Mouse (Mus musculus) cerebellum, postnatal 14 days (tissue): ENCODE measurements around the gene Fcf1.
A peak's percentile ranks its signal among the peaks of the same experiment; 100 is the strongest.

ENCODE experiments used
- DNase-seq, 2 experiments: peaks; one replicate each; pipeline ENCODE4 v3.0.0; 2021; ENCODE audit warnings: mixed read lengths in 2 of 2

Fcf1 gene

GRCm38 (mm10) chr12:84970428-84971096, at the start of gene Fcf1, which contains the start of gene Arel1:
Gene Fcf1, plus strand, starts transcription at chr12:84970897.
Gene Arel1, minus strand, starts transcription at chr12:84970900.
- peak; percentile 88 to 90 for DNase-seq

GRCm38 (mm10) chr12:84921881-84922419, 48.7 kb upstream of the Fcf1 start:
- DNase-seq = no peak

GRCm38 (mm10) chr12:84924324-84924723, 46.4 kb upstream of the Fcf1 start:
- no peak for DNase-seq

GRCm38 (mm10) chr12:84926542-84926941, 44.2 kb upstream of the Fcf1 start:
- DNase-seq = no peak

- no peak for DNase-seq
Observed at GRCm38 (mm10) chr12:84932210-84932609, 38.5 kb upstream of the Fcf1 start.

- DNase-seq = no peak
Observed at GRCm38 (mm10) chr12:84935343-84935742, 35.4 kb upstream of the Fcf1 start.

- no peak for DNase-seq
Observed at GRCm38 (mm10) chr12:84939117-84939516, 31.6 kb upstream of the Fcf1 start.

- DNase-seq = no peak
Observed at GRCm38 (mm10) chr12:84940343-84940742, 30.4 kb upstream of the Fcf1 start.

- no peak for DNase-seq
Observed at GRCm38 (mm10) chr12:84941717-84942116, 29.0 kb upstream of the Fcf1 start.

- no peak for DNase-seq
Observed at GRCm38 (mm10) chr12:84943006-84943952, 27.4 kb upstream of the Fcf1 start.

- DNase-seq = no peak
Observed at GRCm38 (mm10) chr12:84944150-84944812, 26.4 kb upstream of the Fcf1 start.

- DNase-seq = no peak
Observed at GRCm38 (mm10) chr12:84944813-84945553, 25.7 kb upstream of the Fcf1 start.

- peak; percentile 78 to 82 for DNase-seq
Observed at GRCm38 (mm10) chr12:84947894-84948583, 22.7 kb upstream of the Fcf1 start.

- no peak for DNase-seq
Observed at GRCm38 (mm10) chr12:84948584-84949285, 22.0 kb upstream of the Fcf1 start.

- DNase-seq = no peak
Observed at GRCm38 (mm10) chr12:84950763-84951162, 19.9 kb upstream of the Fcf1 start.

- no peak for DNase-seq
Observed at GRCm38 (mm10) chr12:84951531-84951930, 19.2 kb upstream of the Fcf1 start.

- no peak for DNase-seq
Observed at GRCm38 (mm10) chr12:84952351-84952750, 18.3 kb upstream of the Fcf1 start.

GRCm38 (mm10) chr12:84956317-84956716, 14.4 kb upstream of the Fcf1 start:
- DNase-seq = no peak

- no peak for DNase-seq
Observed at GRCm38 (mm10) chr12:84958794-84959356, 11.8 kb upstream of the Fcf1 start.

- DNase-seq = no peak
Observed at GRCm38 (mm10) chr12:84962606-84963005, 8.1 kb upstream of the Fcf1 start.
